Mouse (Mus musculus) urinary bladder, adult 18-20 months (tissue): ENCODE data around the gene Nrxn3.

Experiments
- DNase-seq, 2 experiments: peaks; one replicate each; pipeline ENCODE4 v3.0.0; 2022; ENCODE audit warnings: low spot score in 2 of 2, mixed read lengths in 2 of 2

Gene Nrxn3

GRCm38 (mm10) chr12:89049279-89049678 lies 326.6 kb downstream of the Nrxn3 start:
- DNase-seq, result no peak

GRCm38 (mm10) chr12:89049686-89050085 lies 327.0 kb downstream of the Nrxn3 start:
- DNase-seq, result no peak

- no peak for DNase-seq
Measured at GRCm38 (mm10) chr12:89072436-89072835, 349.8 kb downstream of the Nrxn3 start.

GRCm38 (mm10) chr12:89073167-89073743 lies 350.6 kb downstream of the Nrxn3 start:
- DNase-seq, result no peak

- no peak for DNase-seq
Measured at GRCm38 (mm10) chr12:89074551-89075295, 352.0 kb downstream of the Nrxn3 start.

GRCm38 (mm10) chr12:89093806-89094479 lies 371.3 kb downstream of the Nrxn3 start:
- DNase-seq, result no peak

GRCm38 (mm10) chr12:89097561-89097960 lies 374.9 kb downstream of the Nrxn3 start:
- no peak for DNase-seq

- DNase-seq, result peak; percentile 5 to 23
Measured at GRCm38 (mm10) chr12:89106029-89106733, 383.5 kb downstream of the Nrxn3 start.

GRCm38 (mm10) chr12:89106881-89107584 lies 384.4 kb downstream of the Nrxn3 start:
- DNase-seq, result no peak

- DNase-seq, result no peak
Measured at GRCm38 (mm10) chr12:89109779-89110335, 387.2 kb downstream of the Nrxn3 start.

- no peak for DNase-seq
Measured at GRCm38 (mm10) chr12:89128602-89129001, 405.9 kb downstream of the Nrxn3 start.

GRCm38 (mm10) chr12:89129139-89129907 lies 406.6 kb downstream of the Nrxn3 start:
- DNase-seq, result no peak

GRCm38 (mm10) chr12:89134333-89134732 lies 411.7 kb downstream of the Nrxn3 start:
- no peak for DNase-seq

- no peak for DNase-seq
Measured at GRCm38 (mm10) chr12:89134774-89135307, 412.2 kb downstream of the Nrxn3 start.

- DNase-seq, result no peak
Measured at GRCm38 (mm10) chr12:89148974-89149411, 426.3 kb downstream of the Nrxn3 start.

- no peak for DNase-seq
Measured at GRCm38 (mm10) chr12:89149455-89149854, 426.8 kb downstream of the Nrxn3 start.

GRCm38 (mm10) chr12:89156086-89156757 lies 433.5 kb downstream of the Nrxn3 start:
- DNase-seq, result no peak

GRCm38 (mm10) chr12:89159353-89159752 lies 436.7 kb downstream of the Nrxn3 start:
- DNase-seq, result no peak

GRCm38 (mm10) chr12:89174306-89175159 lies 451.9 kb downstream of the Nrxn3 start:
- DNase-seq, result no peak
